Mouse (Mus musculus): ENCODE data around the gene Kcns3. TPM values are rescaled to one million over a fixed set of nuclear protein-coding genes. Genes with fewer than 3 reads are reported as not detected.
"Not testable (repeated sequence)": the region's sequence is repeated elsewhere in the genome, so short reads cannot be mapped to it uniquely, and the experiment has no call there.

The Kcns3 gene
- polyA plus RNA-seq, 1 experiment from 2014 or later = 0.41 TPM

- H3K4me1 ChIP-seq (ENCODE audit: control insufficient read depth, insufficient read depth, low read length) = no peaks in the 10 kb centered on the region
- no peaks in the 10 kb centered on the region for H3K36me3 ChIP-seq (ENCODE audit: control insufficient read depth, insufficient read depth, low read length)
- no peaks in the 10 kb centered on the region for H3K9me3 ChIP-seq (ENCODE audit: control insufficient read depth, low read length)
- no peak overlapping the region for H3K4me2 ChIP-seq (ENCODE audit: low read depth, severe bottlenecking)
- H3K27me3 ChIP-seq (ENCODE audit: control insufficient read depth, insufficient read depth, low read length) = no peaks in the 10 kb centered on the region
- no peak overlapping the region for H3K4me3 ChIP-seq (ENCODE audit: low read depth, low read length)
- DNase-seq (ENCODE audit: low spot score) = no peak
- H3K9ac ChIP-seq (ENCODE audit: low read length) = no peak overlapping the region
- 47% methylated on average over 3 of the region's 3 CpGs for whole genome bisulfite sequencing
- H3K27ac ChIP-seq (replicated peaks; ENCODE audit: low read depth, low read length) = no peak overlapping the region
- ATAC-seq (ENCODE audit: insufficient number of reproducible peaks, low FRiP score, low TSS enrichment, low read depth) = no peak
Observed at GRCm38 (mm10) chr12:11129188-11129587, 21.7 kb downstream of the Kcns3 start.

DNA sequence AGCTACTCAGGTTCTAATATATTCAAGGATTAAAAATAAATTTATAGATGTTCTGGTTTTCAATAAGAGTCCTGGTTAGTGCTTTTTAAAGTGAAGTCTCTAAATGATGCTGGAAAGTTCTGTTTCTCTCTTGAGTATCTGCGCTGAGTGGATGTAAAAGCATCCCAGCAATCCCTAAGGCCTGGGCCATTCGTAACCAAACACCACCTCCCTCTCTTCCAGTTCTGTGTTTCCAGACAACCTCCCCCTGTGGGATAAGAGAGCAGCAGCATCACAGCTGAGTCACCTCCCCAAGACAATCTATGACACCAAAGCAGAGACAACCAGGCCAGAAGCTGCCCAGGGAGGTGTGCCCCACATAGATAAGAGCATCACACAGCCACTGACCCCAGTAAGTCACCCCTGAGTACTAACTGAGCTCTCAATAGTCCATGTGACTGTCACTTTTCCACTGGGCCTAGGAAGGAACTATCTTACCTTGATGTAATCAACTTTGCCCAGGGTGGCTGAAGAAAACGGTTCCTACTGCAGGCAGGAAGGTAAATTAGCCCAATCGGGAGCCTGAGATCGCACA is 24.6 kb downstream of the Kcns3 start:
- no peak for ATAC-seq (ENCODE audit: insufficient number of reproducible peaks, low FRiP score, low TSS enrichment, low read depth)
- 71% methylated on average over 5 of the region's 5 CpGs for WGBS

GRCm38 (mm10) chr12:11101565-11101964 is 49.3 kb downstream of the Kcns3 start:
- Histone ChIP-seq H3K27me3 (ENCODE audit: control insufficient read depth, insufficient read depth, low read length) (no peaks in the 10 kb centered on the region), H3K27ac (replicated peaks; ENCODE audit: low read depth, low read length) (no peak overlapping the region), H3K4me1 (ENCODE audit: control insufficient read depth, insufficient read depth, low read length) (no peaks in the 10 kb centered on the region), H3K9me3 (ENCODE audit: control insufficient read depth, low read length) (no peaks in the 10 kb centered on the region), H3K9ac (ENCODE audit: low read length) (no peak overlapping the region), H3K4me2 (ENCODE audit: low read depth, severe bottlenecking) (no peak overlapping the region), H3K4me3 (ENCODE audit: low read depth, low read length) (no peak overlapping the region), H3K36me3 (ENCODE audit: control insufficient read depth, insufficient read depth, low read length) (no peaks in the 10 kb centered on the region)
- 77% methylated on average over 3 of the region's 3 CpGs for whole genome bisulfite sequencing
- DNase-seq (ENCODE audit: low spot score) (no peak), ATAC-seq (ENCODE audit: insufficient number of reproducible peaks, low FRiP score, low TSS enrichment, low read depth) (no peak)

More for the DNA sequence above, 24.6 kb downstream of the Kcns3 start:
- Histone ChIP-seq H3K4me1 (ENCODE audit: control insufficient read depth, insufficient read depth, low read length) (no peaks in the 10 kb centered on the region), H3K4me3 (ENCODE audit: low read depth, low read length) (no peak overlapping the region), H3K27me3 (ENCODE audit: control insufficient read depth, insufficient read depth, low read length) (no peaks in the 10 kb centered on the region), H3K36me3 (ENCODE audit: control insufficient read depth, insufficient read depth, low read length) (no peaks in the 10 kb centered on the region), H3K27ac (replicated peaks; ENCODE audit: low read depth, low read length) (no peak overlapping the region), H3K4me2 (ENCODE audit: low read depth, severe bottlenecking) (no peak overlapping the region), H3K9me3 (ENCODE audit: control insufficient read depth, low read length) (no peaks in the 10 kb centered on the region), H3K9ac (ENCODE audit: low read length) (no peak overlapping the region)
- DNase-seq (ENCODE audit: low spot score) = no peak

- DNase-seq (ENCODE audit: low spot score) (no peak), ATAC-seq (ENCODE audit: insufficient number of reproducible peaks, low FRiP score, low TSS enrichment, low read depth) (no peak)
- 55% methylated on average over 5 of the region's 5 CpGs for WGBS
- H3K9me3 ChIP-seq (ENCODE audit: control insufficient read depth, low read length) = no peaks in the 10 kb centered on the region
- no peak overlapping the region for H3K4me3 ChIP-seq (ENCODE audit: low read depth, low read length)
- H3K36me3 ChIP-seq (ENCODE audit: control insufficient read depth, insufficient read depth, low read length) = no peaks in the 10 kb centered on the region
- H3K9ac ChIP-seq (ENCODE audit: low read length) = no peak overlapping the region
- no peak overlapping the region for H3K27ac ChIP-seq (replicated peaks; ENCODE audit: low read depth, low read length)
- H3K4me1 ChIP-seq (ENCODE audit: control insufficient read depth, insufficient read depth, low read length) = no peaks in the 10 kb centered on the region
- H3K4me2 ChIP-seq (ENCODE audit: low read depth, severe bottlenecking) = no peak overlapping the region
- no peaks in the 10 kb centered on the region for H3K27me3 ChIP-seq (ENCODE audit: control insufficient read depth, insufficient read depth, low read length)
Observed at GRCm38 (mm10) chr12:11088626-11089372, 62.1 kb downstream of the Kcns3 start.

GRCm38 (mm10) chr12:11086866-11087265 is 64.0 kb downstream of the Kcns3 start:
- ATAC-seq (ENCODE audit: insufficient number of reproducible peaks, low FRiP score, low TSS enrichment, low read depth) (no peak), DNase-seq (ENCODE audit: low spot score) (no peak)
- 67% methylated on average over 5 of the region's 5 CpGs for WGBS
- H3K4me2 ChIP-seq (ENCODE audit: low read depth, severe bottlenecking) = no peak overlapping the region
- no peak overlapping the region for H3K27ac ChIP-seq (replicated peaks; ENCODE audit: low read depth, low read length)
- H3K9ac ChIP-seq (ENCODE audit: low read length) = no peak overlapping the region
- no peaks in the 10 kb centered on the region for H3K9me3 ChIP-seq (ENCODE audit: control insufficient read depth, low read length)
- H3K4me3 ChIP-seq (ENCODE audit: low read depth, low read length) = no peak overlapping the region
- H3K4me1 ChIP-seq (ENCODE audit: control insufficient read depth, insufficient read depth, low read length) = no peaks in the 10 kb centered on the region
- H3K27me3 ChIP-seq (ENCODE audit: control insufficient read depth, insufficient read depth, low read length) = no peaks in the 10 kb centered on the region
- H3K36me3 ChIP-seq (ENCODE audit: control insufficient read depth, insufficient read depth, low read length) = no peaks in the 10 kb centered on the region

- ATAC-seq (ENCODE audit: insufficient number of reproducible peaks, low FRiP score, low TSS enrichment, low read depth) = no peak
- Histone ChIP-seq H3K9ac (ENCODE audit: low read length) (no peak overlapping the region), H3K4me2 (ENCODE audit: low read depth, severe bottlenecking) (no peak overlapping the region), H3K36me3 (ENCODE audit: control insufficient read depth, insufficient read depth, low read length) (no peaks in the 10 kb centered on the region), H3K4me1 (ENCODE audit: control insufficient read depth, insufficient read depth, low read length) (no peaks in the 10 kb centered on the region), H3K4me3 (ENCODE audit: low read depth, low read length) (no peak overlapping the region), H3K9me3 (ENCODE audit: control insufficient read depth, low read length) (no peaks in the 10 kb centered on the region), H3K27ac (replicated peaks; ENCODE audit: low read depth, low read length) (no peak overlapping the region), H3K27me3 (ENCODE audit: control insufficient read depth, insufficient read depth, low read length) (no peaks in the 10 kb centered on the region)
- no peak for DNase-seq (ENCODE audit: low spot score)
- 90% methylated on average over 2 of the region's 2 CpGs for WGBS
Observed at GRCm38 (mm10) chr12:11071079-11071478, 79.8 kb downstream of the Kcns3 start.

DNA sequence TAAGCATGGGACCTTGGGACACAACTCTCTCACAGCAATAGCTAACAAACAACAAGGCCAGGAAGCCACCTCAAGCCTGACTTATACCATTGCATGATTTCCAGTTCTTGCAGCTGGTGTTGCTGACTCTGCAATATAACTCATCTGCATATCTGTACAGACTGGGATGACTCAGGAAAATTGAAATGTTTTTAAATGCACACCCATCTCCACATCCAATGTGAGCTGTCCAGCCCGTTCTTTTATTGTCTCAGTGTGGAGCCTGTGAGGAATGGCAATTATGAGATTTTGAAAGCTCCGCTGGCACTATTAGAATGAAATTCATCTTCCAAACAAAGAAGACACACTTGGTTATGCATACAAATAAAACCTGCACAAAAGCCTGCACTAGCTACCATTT is 84.0 kb downstream of the Kcns3 start:
- no peak for DNase-seq (ENCODE audit: low spot score)
- Histone ChIP-seq H3K27ac (replicated peaks; ENCODE audit: low read depth, low read length) (no peak overlapping the region), H3K9me3 (ENCODE audit: control insufficient read depth, low read length) (no peaks in the 10 kb centered on the region), H3K4me1 (ENCODE audit: control insufficient read depth, insufficient read depth, low read length) (no peaks in the 10 kb centered on the region), H3K4me3 (ENCODE audit: low read depth, low read length) (no peak overlapping the region), H3K36me3 (ENCODE audit: control insufficient read depth, insufficient read depth, low read length) (no peaks in the 10 kb centered on the region), H3K27me3 (ENCODE audit: control insufficient read depth, insufficient read depth, low read length) (no peaks in the 10 kb centered on the region), H3K4me2 (ENCODE audit: low read depth, severe bottlenecking) (no peak overlapping the region), H3K9ac (ENCODE audit: low read length) (no peak overlapping the region)
- ATAC-seq (ENCODE audit: insufficient number of reproducible peaks, low FRiP score, low TSS enrichment, low read depth) = no peak
- WGBS = 90% methylated on average over 2 of the region's 2 CpGs

GRCm38 (mm10) chr12:11052676-11053075 is 98.2 kb downstream of the Kcns3 start:
- H3K4me2 ChIP-seq (ENCODE audit: low read depth, severe bottlenecking) = not testable (repeated sequence)

More at GRCm38 (mm10) chr12:11052676-11053075, 98.2 kb downstream of the Kcns3 start:
- H3K36me3 ChIP-seq (ENCODE audit: control insufficient read depth, insufficient read depth, low read length); ATAC-seq (ENCODE audit: insufficient number of reproducible peaks, low FRiP score, low TSS enrichment, low read depth); H3K4me3 ChIP-seq (ENCODE audit: low read depth, low read length); H3K9me3 ChIP-seq (ENCODE audit: control insufficient read depth, low read length); H3K9ac ChIP-seq (ENCODE audit: low read length); H3K4me1 ChIP-seq (ENCODE audit: control insufficient read depth, insufficient read depth, low read length); H3K27ac ChIP-seq (replicated peaks; ENCODE audit: low read depth, low read length); H3K27me3 ChIP-seq (ENCODE audit: control insufficient read depth, insufficient read depth, low read length); DNase-seq (ENCODE audit: low spot score): not testable (repeated sequence)
- 76% methylated on average over 4 of the region's 4 CpGs for WGBS
